Mouse (Mus musculus) olfactory bulb, adult 2 months (tissue): ENCODE results near the gene Dnajc17. TPM values are rescaled to one million over a fixed set of nuclear protein-coding genes. Genes with fewer than 3 reads are reported as not detected.

Experiments
- H3K27ac ChIP-seq: fragments of 200-500 bp; 2 replicates; pipeline ENCODE4 v1.5.1; 2012; ENCODE audit warnings: low read depth, low read length; ENCODE audit not compliant: insufficient read depth
- H3K4me1 ChIP-seq: fragments of 200-500 bp; 2 replicates; pipeline ENCODE4 v1.6.1; 2012; ENCODE audit warnings: low read length; ENCODE audit not compliant: control insufficient read depth, insufficient read depth
- H3K4me3 ChIP-seq: fragments of 200-500 bp; 2 replicates; pipeline ENCODE4 v1.5.1; 2012; ENCODE audit warnings: mild to moderate bottlenecking, low read depth, low read length, moderate library complexity; ENCODE audit not compliant: insufficient read depth
- CTCF ChIP-seq: fragments of 200-500 bp; IDR thresholded peaks from 2 replicates; pipeline ENCODE4 v1.5.1; 2012; ENCODE audit warnings: low read depth, mild to moderate bottlenecking, low read length, moderate library complexity; ENCODE audit not compliant: insufficient read depth
- POLR2A ChIP-seq: fragments of 200-500 bp; IDR thresholded peaks from 2 replicates; pipeline ENCODE4 v1.6.1; 2012; ENCODE audit warnings: mild to moderate bottlenecking, low read depth, low read length, moderate library complexity; ENCODE audit not compliant: insufficient read depth
- WGBS: fragments of 180-500 bp; shearing (Covaris S2); methylation state at CpG from one replicate; pipeline ENCODE4 v1.1.7; 2018; 5-methylcytosine and 5-hydroxymethylcytosine counted together
- polyA plus RNA-seq: library from polyadenylated mRNA; stranded (reverse); fragments of >200 nt; gene quantifications from 2 replicates; pipeline ENCODE4 v1.2.4, GENCODE M21; 2012; ENCODE audit warnings: low replicate concordance; ENCODE audit not compliant: missing spikeins, insufficient read depth, insufficient read length

The Dnajc17 gene
- polyA plus RNA-seq, 1 experiment: not detected

GRCm38 (mm10) chr2:119189029-119189710 lies 19.4 kb downstream of the Dnajc17 start:
- Histone ChIP-seq H3K4me3 (peak overlapping the region; percentile 29), H3K4me1 (peaks cover 3% of the 10 kb centered on the region; the same call in 1 of the 2 replicates), H3K27ac (no peak overlapping the region)
- WGBS: 6% methylated on average over 15 of the region's 15 CpGs
- TF ChIP-seq CTCF: peak; percentile 64
- TF ChIP-seq POLR2A: no peak

GRCm38 (mm10) chr2:119182914-119183313 lies 25.7 kb downstream of the Dnajc17 start:
- TF ChIP-seq CTCF: no peak
- no peak for TF ChIP-seq POLR2A

GRCm38 (mm10) chr2:119177384-119177939 lies 31.1 kb downstream of the Dnajc17 start:
- Histone ChIP-seq H3K4me3 (no peak overlapping the region), H3K27ac (no peak overlapping the region), H3K4me1 (peaks cover 37% of the 10 kb centered on the region)
- WGBS: 60% methylated on average over 5 of the region's 5 CpGs
- no peak for TF ChIP-seq POLR2A
- no peak for TF ChIP-seq CTCF

More at GRCm38 (mm10) chr2:119182914-119183313, 25.7 kb downstream of the Dnajc17 start:
- Histone ChIP-seq H3K4me3 (no peak overlapping the region), H3K27ac (no peak overlapping the region), H3K4me1 (peaks cover 3% of the 10 kb centered on the region; the same call in 1 of the 2 replicates)
- WGBS: 82% methylated on average over 7 of the region's 7 CpGs

GRCm38 (mm10) chr2:119176761-119177160 lies 31.8 kb downstream of the Dnajc17 start:
- H3K4me3 ChIP-seq: no peak overlapping the region
- 66% methylated on average over 3 of the region's 3 CpGs for WGBS
- TF ChIP-seq POLR2A (no peak), CTCF (no peak)
- peaks cover 43% of the 10 kb centered on the region for H3K4me1 ChIP-seq
- no peak overlapping the region for H3K27ac ChIP-seq

- Histone ChIP-seq H3K4me3 (no peak overlapping the region), H3K4me1 (peaks cover 47% of the 10 kb centered on the region), H3K27ac (no peak overlapping the region)
- TF ChIP-seq POLR2A (no peak), CTCF (no peak)
- WGBS: 82% methylated on average over 6 of the region's 6 CpGs
Measured at GRCm38 (mm10) chr2:119175614-119176013, 33.0 kb downstream of the Dnajc17 start.

- Histone ChIP-seq H3K4me3 (no peak overlapping the region), H3K27ac (peak overlapping the region; percentile 76), H3K4me1 (peaks cover 51% of the 10 kb centered on the region)
- no peak for TF ChIP-seq CTCF
- TF ChIP-seq POLR2A: no peak
- WGBS: 72% methylated on average over 14 of the region's 14 CpGs
Measured at GRCm38 (mm10) chr2:119174866-119175265, 33.7 kb downstream of the Dnajc17 start.

- Histone ChIP-seq H3K27ac (peak within 1 kb of the TSS; percentile 76), H3K4me1 (peaks cover 57% of the 10 kb centered on the region), H3K4me3 (no peak within 1 kb of the TSS)
- TF ChIP-seq POLR2A (no peak), CTCF (no peak)
- 14% methylated on average over 8 of the region's 8 CpGs for WGBS
Measured at GRCm38 (mm10) chr2:119173991-119174651, 34.5 kb downstream of the Dnajc17 start, which contains the start of gene Gm14137. TSS of gene Gm14137 (plus strand) at chr2:119174509.

- Histone ChIP-seq H3K27ac (peak overlapping the region; percentile 76), H3K4me3 (no peak overlapping the region), H3K4me1 (peaks cover 54% of the 10 kb centered on the region)
- WGBS: 25% methylated on average over 13 of the region's 13 CpGs
- TF ChIP-seq CTCF (no peak), POLR2A (no peak)
Measured at GRCm38 (mm10) chr2:119172862-119173576, 35.6 kb downstream of the Dnajc17 start.
